Mouse (Mus musculus) liver, adult 2 months (tissue): ENCODE data around the gene Rsl24d1. TPM values are rescaled to one million over a fixed set of nuclear protein-coding genes. Genes with fewer than 3 reads are reported as not detected.
"Not testable (repeated sequence)": the region's sequence is repeated elsewhere in the genome, so short reads cannot be mapped to it uniquely, and the experiment has no call there.

Experiments used
- DNase-seq: peaks from one replicate; pipeline ENCODE4 v3.0.0-alpha.2; 2011; ENCODE audit warnings: low read depth, low spot score; ENCODE audit errors: extremely low read depth
- H3K27ac ChIP-seq: fragments of 200-500 bp; replicated peaks from 2 replicates; pipeline ENCODE4 v1.5.1; 2012; ENCODE audit warnings: low read depth, mild to moderate bottlenecking, control low read depth, inconsistent platforms, low read length; ENCODE audit not compliant: insufficient read depth
- H3K27me3 ChIP-seq: fragments of 200-500 bp; 2 replicates; pipeline ENCODE4 v1.6.1; 2012; ENCODE audit warnings: mild to moderate bottlenecking, moderate library complexity, low read length, inconsistent platforms; ENCODE audit not compliant: control insufficient read depth, insufficient read depth
- H3K36me3 ChIP-seq: fragments of 200-500 bp; 2 replicates; pipeline ENCODE4 v1.6.1; 2012; ENCODE audit warnings: low read length, inconsistent platforms; ENCODE audit not compliant: control insufficient read depth, insufficient read depth
- H3K4me1 ChIP-seq: fragments of 200-500 bp; 2 replicates; pipeline ENCODE4 v1.6.1; 2011; ENCODE audit warnings: low read length; ENCODE audit not compliant: control insufficient read depth, insufficient read depth
- H3K4me3 ChIP-seq: fragments of 200-500 bp; 2 replicates; pipeline ENCODE4 v1.5.1; 2011; ENCODE audit warnings: low read depth, mild to moderate bottlenecking, control low read depth, low read length, moderate library complexity; ENCODE audit not compliant: insufficient read depth
- H3K79me2 ChIP-seq: fragments of 200-500 bp; 2 replicates; pipeline ENCODE4 v1.6.1; 2012; ENCODE audit warnings: inconsistent platforms, mild to moderate bottlenecking, low read length, moderate library complexity; ENCODE audit not compliant: control insufficient read depth, insufficient read depth
- H3K9ac ChIP-seq: fragments of 200-500 bp; 2 replicates; pipeline ENCODE4 v1.6.1; 2012; ENCODE audit warnings: low read depth, mild to moderate bottlenecking, control low read depth, inconsistent platforms, low read length
- CTCF ChIP-seq: fragments of 200-500 bp; IDR thresholded peaks from 2 replicates; pipeline ENCODE4 v1.5.1; 2011; ENCODE audit warnings: low read depth, low read length, control low read depth
- POLR2A ChIP-seq: fragments of 200-500 bp; IDR thresholded peaks from 2 replicates; pipeline ENCODE4 v1.6.1; 2011; ENCODE audit warnings: low read length, control low read depth; ENCODE audit not compliant: insufficient read depth; ENCODE audit errors: extremely low read depth
- WGBS: fragments of 180-500 bp; shearing (Covaris S2); methylation state at CpG from one replicate; pipeline ENCODE4 v1.1.7; 2018; 5-methylcytosine and 5-hydroxymethylcytosine counted together
- polyA plus RNA-seq: library from polyadenylated mRNA; depleted of rRNA; stranded (reverse); fragments of >200 nt; gene quantifications from 2 replicates; pipeline ENCODE4 v1.2.3, GENCODE M21; 2012
- total RNA-seq: library from RNA; depleted of rRNA; stranded (reverse); fragments of >200 nt; gene quantifications from 2 replicates; pipeline ENCODE4 v1.2.3, GENCODE M21; 2014

The Rsl24d1 gene
- total and polyA plus RNA-seq, 2 experiments, result 11.2 to 34.9 TPM

- no peaks in the 10 kb centered on the region for H3K27me3 ChIP-seq
- H3K27ac ChIP-seq, result no peak overlapping the region
- no peaks in the 10 kb centered on the region for H3K36me3 ChIP-seq
- WGBS, result 25% methylated on average over 5 of the region's 5 CpGs
- peak overlapping the region; percentile 61 for H3K4me3 ChIP-seq
- H3K79me2 ChIP-seq, result no peaks in the 10 kb centered on the region
- H3K4me1 ChIP-seq, result peaks cover 6% of the 10 kb centered on the region; the same call in 1 of the 2 replicates
- peak overlapping the region; percentile 5; the same call in 1 of the 2 replicates for H3K9ac ChIP-seq
- TF ChIP-seq CTCF (no peak), POLR2A (no peak)
- no peak for DNase-seq
Measured at GRCm38 (mm10) chr9:73103880-73104198, 9.4 kb upstream of the Rsl24d1 start.

GRCm38 (mm10) chr9:73105141-73105540 lies 8.1 kb upstream of the Rsl24d1 start:
- H3K36me3 ChIP-seq, result no peaks in the 10 kb centered on the region
- TF ChIP-seq POLR2A, result no peak
- no peak for TF ChIP-seq CTCF
- 32% methylated on average over 1 of the region's 1 CpGs for WGBS

GRCm38 (mm10) chr9:73105771-73106170 lies 7.5 kb upstream of the Rsl24d1 start:
- no peak overlapping the region for H3K27ac ChIP-seq
- peaks cover 6% of the 10 kb centered on the region; the same call in 1 of the 2 replicates for H3K4me1 ChIP-seq
- H3K9ac ChIP-seq, result no peak overlapping the region
- H3K27me3 ChIP-seq, result no peaks in the 10 kb centered on the region
- H3K79me2 ChIP-seq, result no peaks in the 10 kb centered on the region
- TF ChIP-seq CTCF (no peak), POLR2A (no peak)
- peak; percentile 55 for DNase-seq
- no peak overlapping the region for H3K4me3 ChIP-seq
- H3K36me3 ChIP-seq, result no peaks in the 10 kb centered on the region

More at GRCm38 (mm10) chr9:73105141-73105540, 8.1 kb upstream of the Rsl24d1 start:
- Histone ChIP-seq H3K4me1 (peaks cover 6% of the 10 kb centered on the region; the same call in 1 of the 2 replicates), H3K9ac (no peak overlapping the region), H3K27me3 (no peaks in the 10 kb centered on the region), H3K4me3 (no peak overlapping the region), H3K79me2 (no peaks in the 10 kb centered on the region), H3K27ac (no peak overlapping the region)
- peak; percentile 36 for DNase-seq

GRCm38 (mm10) chr9:73116704-73117103 lies 3.5 kb downstream of the Rsl24d1 start:
- peaks cover 28% of the 10 kb centered on the region for H3K36me3 ChIP-seq
- not testable (repeated sequence) for H3K4me3 ChIP-seq, H3K9ac ChIP-seq, H3K4me1 ChIP-seq, H3K27me3 ChIP-seq, H3K79me2 ChIP-seq, H3K27ac ChIP-seq, DNase-seq
- WGBS, result 86% methylated on average over 5 of the region's 6 CpGs

- H3K4me3 ChIP-seq, result no peak overlapping the region
- DNase-seq, result no peak
- peaks cover 34% of the 10 kb centered on the region for H3K36me3 ChIP-seq
- H3K27me3 ChIP-seq, result no peaks in the 10 kb centered on the region
- WGBS, result 86% methylated on average over 4 of the region's 4 CpGs
- H3K4me1 ChIP-seq, result no peaks in the 10 kb centered on the region
- peaks cover 5% of the 10 kb centered on the region; the same call in 1 of the 2 replicates for H3K79me2 ChIP-seq
- TF ChIP-seq POLR2A (no peak), CTCF (no peak; the same call in 1 of the 2 replicates)
- H3K27ac ChIP-seq, result no peak overlapping the region
- no peak overlapping the region for H3K9ac ChIP-seq
Measured at GRCm38 (mm10) chr9:73118012-73118411, 4.8 kb downstream of the Rsl24d1 start.

GRCm38 (mm10) chr9:73121735-73122134 lies 8.5 kb downstream of the Rsl24d1 start:
- WGBS, result 73% methylated on average over 8 of the region's 8 CpGs

More at GRCm38 (mm10) chr9:73121735-73122134, 8.5 kb downstream of the Rsl24d1 start:
- Histone ChIP-seq H3K9ac (no peak overlapping the region), H3K4me1 (no peaks in the 10 kb centered on the region), H3K27ac (no peak overlapping the region), H3K4me3 (no peak overlapping the region), H3K27me3 (no peaks in the 10 kb centered on the region), H3K79me2 (no peaks in the 10 kb centered on the region), H3K36me3 (peaks cover 56% of the 10 kb centered on the region)
- DNase-seq, result no peak
- TF ChIP-seq POLR2A (no peak), CTCF (peak; percentile 34; the same call in 1 of the 2 replicates)
